Mouse (Mus musculus) regulatory T cell (primary cell): ENCODE measurements around the gene Atp23.
"Not testable (repeated sequence)": the region's sequence is repeated elsewhere in the genome, so short reads cannot be mapped to it uniquely, and the experiment has no call there.

ENCODE experiments used
- in situ Hi-C: fragments of 300-600 bp; cut with MboI, MseI; formaldehyde crosslinking; loops from one replicate; pipeline ENCODE4 v1.15.1; 2025; ENCODE audit warnings: high pct_unique_total_duplicates

The Atp23 gene

GRCm38 (mm10) chr10:126827941-126828593 lies 73.1 kb downstream of the Atp23 start:
- in situ Hi-C loops, result no loop called here

GRCm38 (mm10) chr10:126826982-126827381 lies 74.2 kb downstream of the Atp23 start:
- in situ Hi-C loops, result no loop called here

GRCm38 (mm10) chr10:126826216-126826615 lies 74.9 kb downstream of the Atp23 start:
- in situ Hi-C loops, result not testable (repeated sequence)

- in situ Hi-C loops, result no loop called here
Observed at GRCm38 (mm10) chr10:126822418-126822817, 78.7 kb downstream of the Atp23 start.
